Comparison of ENCODE assay signal across 17 mouse cellular contexts in genomic region chr16:97285886-97286447, GRCm38 (mm10).
A peak's percentile ranks its signal among the peaks of the same experiment; 100 is the strongest.
DNase-seq lines count a peak whose midpoint lies in the region; ATAC-seq and TF ChIP-seq lines count a peak whose summit lies in the region.
"Had no signal": no experiment of that assay in that cellular context is flagged by ENCODE, and none has a peak within 500 bp of the region (broad histone marks: within the 10 kb centered on the region; RNA-seq: fewer than 3 reads in every experiment).

No protein-coding gene starts in this region.

- no peak overlapping the region for H3K27ac ChIP-seq in hindbrain, embryonic 15.5 days (replicated peaks)
- no peak overlapping the region for H3K27ac ChIP-seq in hindbrain, postnatal 0 days
- H3K27ac ChIP-seq: forebrain, embryonic 12.5 days; gastrocnemius, adult 2 months; limb, embryonic 13.5 days; liver, embryonic 14.5 days; midbrain, embryonic 13.5 days had no signal

- no peak for DNase-seq in hindbrain, postnatal 0 days (ENCODE audit: low spot score)
- peak; percentile 77 for DNase-seq in right cerebral cortex, adult 18-20 months
- DNase-seq in right cerebral cortex, postnatal 4 days, result no peak
- DNase-seq in frontal cortex, postnatal 36 days (ENCODE audit: low spot score in 2 of 2), result peak; percentile 45 to 50
- DNase-seq in lung, postnatal 36 days, result no peak
- DNase-seq: gastrocnemius, adult 2 months; heart, adult 18-20 months; kidney, adult 8-10 months; kidney, postnatal 36 days; retina, postnatal 1 day; thymus, postnatal 4 days had no signal

- no peak overlapping the region for H3K9ac ChIP-seq in hindbrain, embryonic 15.5 days
- H3K9ac ChIP-seq in hindbrain, postnatal 0 days (replicated peaks; ENCODE audit: low read length), result no peak overlapping the region
- H3K9ac ChIP-seq: forebrain, embryonic 12.5 days; limb, embryonic 13.5 days; liver, embryonic 14.5 days; midbrain, embryonic 13.5 days had no signal

- H3K4me3 ChIP-seq in hindbrain, embryonic 15.5 days, result no peak overlapping the region
- no peak overlapping the region for H3K4me3 ChIP-seq in hindbrain, postnatal 0 days (ENCODE audit: low read length)
- H3K4me3 ChIP-seq: forebrain, embryonic 12.5 days; gastrocnemius, adult 2 months; limb, embryonic 13.5 days; midbrain, embryonic 13.5 days had no signal

- H3K4me1 ChIP-seq in hindbrain, embryonic 15.5 days (replicated peaks), result peaks cover 13% of the 10 kb centered on the region
- peaks cover 8% of the 10 kb centered on the region; the same call in 1 of the 2 replicates for H3K4me1 ChIP-seq in hindbrain, postnatal 0 days (ENCODE audit: insufficient read depth, low read length)
- H3K4me1 ChIP-seq: limb, embryonic 13.5 days had no signal

- H3K4me2 ChIP-seq in hindbrain, embryonic 15.5 days, result no peak overlapping the region
- H3K4me2 ChIP-seq in hindbrain, postnatal 0 days (ENCODE audit: low read depth, low read length), result no peak overlapping the region
- H3K4me2 ChIP-seq: forebrain, embryonic 12.5 days; limb, embryonic 13.5 days; midbrain, embryonic 13.5 days had no signal

- 0 out of 2 replicates have a peak, but pooled peaks have one; percentile 27 for ATAC-seq in hindbrain, embryonic 15.5 days (ENCODE audit: low FRiP score, low read depth)
- no peak for ATAC-seq in hindbrain, postnatal 0 days
- no peak for ATAC-seq in granulocyte monocyte progenitor cell, adult 5-6 weeks (replicated peaks; ENCODE audit: poor library complexity, severe bottlenecking)
- ATAC-seq: midbrain, embryonic 13.5 days had no signal

- no peaks in the 10 kb centered on the region for H3K9me3 ChIP-seq in hindbrain, embryonic 15.5 days
- no peaks in the 10 kb centered on the region for H3K9me3 ChIP-seq in hindbrain, postnatal 0 days (ENCODE audit: low read length)
- H3K9me3 ChIP-seq: forebrain, embryonic 12.5 days; limb, embryonic 13.5 days; midbrain, embryonic 13.5 days had no signal

- WGBS in hindbrain, embryonic 15.5 days, result 81% methylated on average over 8 of the region's 8 CpGs
- 81% methylated on average over 8 of the region's 8 CpGs for WGBS in hindbrain, postnatal 0 days

- no peaks in the 10 kb centered on the region for H3K36me3 ChIP-seq in hindbrain, embryonic 15.5 days
- H3K36me3 ChIP-seq in hindbrain, postnatal 0 days (ENCODE audit: insufficient read depth, low read length), result no peaks in the 10 kb centered on the region
- H3K36me3 ChIP-seq: forebrain, embryonic 12.5 days; limb, embryonic 13.5 days; midbrain, embryonic 13.5 days had no signal

- no peaks in the 10 kb centered on the region for H3K27me3 ChIP-seq in hindbrain, embryonic 15.5 days
- H3K27me3 ChIP-seq in hindbrain, postnatal 0 days (ENCODE audit: insufficient read depth, low read length), result no peaks in the 10 kb centered on the region
- H3K27me3 ChIP-seq: forebrain, embryonic 12.5 days; limb, embryonic 13.5 days; midbrain, embryonic 13.5 days had no signal

- TF ChIP-seq CTCF in hindbrain, postnatal 0 days (IDR thresholded peaks at IDR 0.05; ENCODE audit: low read depth), result no peak

Comparison
In these comparisons a context has a peak if more than half of its experiments do, and no peak if none do; other contexts are left out.
1. DNase-seq: peak in right cerebral cortex, adult 18-20 months (single experiment) and frontal cortex, postnatal 36 days (2 of 2); none in hindbrain, postnatal 0 days (single experiment), right cerebral cortex, postnatal 4 days (single experiment) and lung, postnatal 36 days (single experiment).